Mouse (Mus musculus) lung, embryonic 16.5 days (tissue): ENCODE results near the gene Dxo. TPM values are rescaled to one million over a fixed set of nuclear protein-coding genes. Genes with fewer than 3 reads are reported as not detected.

Experiments
- ATAC-seq: fragments of 200-750 bp; cut with Nextera tagmentation; 2 replicates; pipeline ENCODE4 v1.8.0; 2017; ENCODE audit warnings: low read depth, mild to moderate bottlenecking, moderate library complexity
- H3K27ac ChIP-seq: fragments of 300-500 bp; sonication (generic); 2 replicates; pipeline ENCODE4 v1.5.1; 2014; ENCODE audit warnings: mild to moderate bottlenecking, control low read depth, low read length
- H3K27me3 ChIP-seq: fragments of 300-500 bp; sonication (generic); 2 replicates; pipeline ENCODE4 v1.6.1; 2014; ENCODE audit warnings: low read depth, low read length, mixed read lengths; ENCODE audit not compliant: control insufficient read depth, insufficient read depth
- H3K36me3 ChIP-seq: fragments of 300-500 bp; sonication (generic); 2 replicates; pipeline ENCODE4 v1.6.1; 2014; ENCODE audit warnings: low read length; ENCODE audit not compliant: control insufficient read depth, insufficient read depth
- H3K4me1 ChIP-seq: fragments of 300-500 bp; sonication (generic); replicated peaks from 2 replicates; pipeline ENCODE4 v1.6.1; 2014; ENCODE audit warnings: low read length, mixed read lengths; ENCODE audit not compliant: control insufficient read depth, insufficient read depth
- H3K4me2 ChIP-seq: fragments of 300-500 bp; sonication (generic); 2 replicates; pipeline ENCODE4 v1.6.1; 2014; ENCODE audit warnings: low read depth, low read length, control low read depth
- H3K4me3 ChIP-seq: fragments of 300-500 bp; sonication (generic); 2 replicates; pipeline ENCODE4 v1.5.1; 2014; ENCODE audit warnings: mild to moderate bottlenecking, low read length, control low read depth
- H3K9ac ChIP-seq: fragments of 300-500 bp; sonication (generic); 2 replicates; pipeline ENCODE4 v1.6.1; 2014; ENCODE audit warnings: low read length, control low read depth
- H3K9me3 ChIP-seq: fragments of 300-500 bp; sonication (generic); 2 replicates; pipeline ENCODE4 v1.6.1; 2016; ENCODE audit warnings: low read length; ENCODE audit not compliant: control insufficient read depth
- WGBS: fragments of 180-500 bp; shearing (Covaris S2); extraction: QIAGEN DNeasy Blood & Tissue Kit; methylation state at CpG from one replicate; pipeline ENCODE4 v1.1.7; 2014; 5-methylcytosine and 5-hydroxymethylcytosine counted together
- polyA plus RNA-seq: library from polyadenylated mRNA; unstranded; fragments of >200 nt; fragmentation: Nextera tagmentation; extraction: Ambion mirVana; gene quantifications from 2 replicates; pipeline ENCODE4 v1.2.1, GENCODE M21; 2015

Gene Dxo
- polyA plus RNA-seq, 1 experiment from 2014 or later, result 65.0 TPM

- no peaks in the 10 kb centered on the region for H3K36me3 ChIP-seq
- H3K4me2 ChIP-seq, result no peak within 1 kb of the TSS
- H3K27ac ChIP-seq, result no peak within 1 kb of the TSS
- no peaks in the 10 kb centered on the region for H3K4me1 ChIP-seq
- 53% methylated on average over 8 of the region's 8 CpGs for WGBS
- H3K27me3 ChIP-seq, result no peaks in the 10 kb centered on the region
- no peak within 1 kb of the TSS for H3K9ac ChIP-seq
- ATAC-seq, result no peak
- no peak within 1 kb of the TSS for H3K4me3 ChIP-seq
- H3K9me3 ChIP-seq, result no peaks in the 10 kb centered on the region
Measured at GRCm38 (mm10) chr17:34862416-34863081, 25.7 kb downstream of the Dxo start, which contains the start of gene Cfb. TSS of gene Cfb (minus strand) at chr17:34862518.

- no peak for ATAC-seq
- H3K27ac ChIP-seq, result no peak overlapping the region
- H3K36me3 ChIP-seq, result no peaks in the 10 kb centered on the region
- H3K9me3 ChIP-seq, result no peaks in the 10 kb centered on the region
- no peak overlapping the region for H3K4me3 ChIP-seq
- H3K27me3 ChIP-seq, result no peaks in the 10 kb centered on the region
- 48% methylated on average over 7 of the region's 7 CpGs for WGBS
- H3K9ac ChIP-seq, result no peak overlapping the region
- H3K4me1 ChIP-seq, result no peaks in the 10 kb centered on the region
- H3K4me2 ChIP-seq, result no peak overlapping the region
Measured at GRCm38 (mm10) chr17:34865981-34866380, 29.2 kb downstream of the Dxo start.

DNA sequence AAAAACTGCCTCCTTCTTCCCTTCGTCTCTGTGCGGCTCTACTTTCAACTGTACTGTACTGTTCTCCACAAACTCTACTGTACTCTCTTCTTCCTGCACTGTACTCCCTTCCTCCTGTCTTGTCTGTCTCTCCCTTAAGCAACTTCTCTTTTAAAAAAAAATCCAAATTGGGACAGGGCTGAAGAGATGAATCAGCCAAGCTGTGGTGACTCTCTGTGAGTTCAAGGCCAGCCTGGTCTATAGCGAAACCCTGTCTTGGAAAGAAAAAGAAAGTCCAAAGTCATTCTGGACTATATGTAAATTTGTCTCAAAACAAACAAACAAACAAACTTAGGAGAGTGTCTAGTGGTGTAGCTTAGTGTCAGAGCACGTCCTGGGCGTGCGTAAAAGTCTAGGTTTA lies 37.5 kb downstream of the Dxo start:
- 82% methylated on average over 6 of the region's 6 CpGs for WGBS
- H3K27me3 ChIP-seq, result no peaks in the 10 kb centered on the region
- no peak overlapping the region for H3K4me3 ChIP-seq
- ATAC-seq, result no peak
- no peaks in the 10 kb centered on the region for H3K36me3 ChIP-seq
- H3K27ac ChIP-seq, result no peak overlapping the region
- H3K9me3 ChIP-seq, result no peaks in the 10 kb centered on the region
- H3K4me2 ChIP-seq, result no peak overlapping the region
- no peak overlapping the region for H3K9ac ChIP-seq
- no peaks in the 10 kb centered on the region for H3K4me1 ChIP-seq

GRCm38 (mm10) chr17:34879336-34879879 lies 42.6 kb downstream of the Dxo start, which contains the start of gene Zbtb12:
TSS of gene Zbtb12 (plus strand) at chr17:34879483.
- H3K4me3 ChIP-seq, result no peak within 1 kb of the TSS
- H3K4me2 ChIP-seq, result no peak within 1 kb of the TSS
- 44% methylated on average over 11 of the region's 11 CpGs for whole genome bisulfite sequencing
- no peaks in the 10 kb centered on the region for H3K9me3 ChIP-seq
- H3K4me1 ChIP-seq, result no peaks in the 10 kb centered on the region
- no peak for ATAC-seq
- no peaks in the 10 kb centered on the region for H3K27me3 ChIP-seq
- H3K9ac ChIP-seq, result no peak within 1 kb of the TSS
- H3K36me3 ChIP-seq, result no peaks in the 10 kb centered on the region
- H3K27ac ChIP-seq, result no peak within 1 kb of the TSS

GRCm38 (mm10) chr17:34881166-34881565 lies 44.3 kb downstream of the Dxo start:
- H3K9ac ChIP-seq, result no peak overlapping the region
- ATAC-seq, result no peak

GRCm38 (mm10) chr17:34881683-34882310 lies 45.0 kb downstream of the Dxo start, which contains the start of gene Gm20547:
TSS of gene Gm20547 (minus strand) at chr17:34882042.
- Histone ChIP-seq H3K4me2 (no peak within 1 kb of the TSS), H3K4me1 (no peaks in the 10 kb centered on the region), H3K9ac (no peak within 1 kb of the TSS), H3K27ac (no peak within 1 kb of the TSS), H3K27me3 (no peaks in the 10 kb centered on the region), H3K36me3 (no peaks in the 10 kb centered on the region), H3K4me3 (no peak within 1 kb of the TSS), H3K9me3 (no peaks in the 10 kb centered on the region)
- WGBS, result 12% methylated on average over 15 of the region's 15 CpGs
- no peak for ATAC-seq

More at GRCm38 (mm10) chr17:34881166-34881565, 44.3 kb downstream of the Dxo start:
- H3K27me3 ChIP-seq, result no peaks in the 10 kb centered on the region
- H3K4me3 ChIP-seq, result no peak overlapping the region
- H3K36me3 ChIP-seq, result no peaks in the 10 kb centered on the region
- H3K4me2 ChIP-seq, result no peak overlapping the region
- H3K9me3 ChIP-seq, result no peaks in the 10 kb centered on the region
- no peak overlapping the region for H3K27ac ChIP-seq
- no peaks in the 10 kb centered on the region for H3K4me1 ChIP-seq

- Histone ChIP-seq H3K4me3 (no peak overlapping the region), H3K9me3 (no peaks in the 10 kb centered on the region), H3K36me3 (no peaks in the 10 kb centered on the region), H3K4me2 (no peak overlapping the region), H3K27me3 (no peaks in the 10 kb centered on the region), H3K9ac (no peak overlapping the region), H3K27ac (no peak overlapping the region), H3K4me1 (no peaks in the 10 kb centered on the region)
- WGBS, result 73% methylated on average over 3 of the region's 3 CpGs
- ATAC-seq, result no peak
Measured at GRCm38 (mm10) chr17:34883332-34883731, 46.5 kb downstream of the Dxo start.

GRCm38 (mm10) chr17:34884704-34885103 lies 47.9 kb downstream of the Dxo start:
- 85% methylated on average over 6 of the region's 6 CpGs for WGBS
- no peak overlapping the region for H3K4me2 ChIP-seq

GRCm38 (mm10) chr17:34885615-34886014 lies 48.8 kb downstream of the Dxo start:
- Histone ChIP-seq H3K4me1 (no peaks in the 10 kb centered on the region), H3K36me3 (no peaks in the 10 kb centered on the region), H3K27me3 (no peaks in the 10 kb centered on the region), H3K4me3 (no peak overlapping the region), H3K9me3 (no peaks in the 10 kb centered on the region), H3K27ac (no peak overlapping the region), H3K9ac (no peak overlapping the region), H3K4me2 (no peak overlapping the region)
- no peak for ATAC-seq
- WGBS, result 70% methylated on average over 3 of the region's 3 CpGs

More at GRCm38 (mm10) chr17:34884704-34885103, 47.9 kb downstream of the Dxo start:
- Histone ChIP-seq H3K4me3 (no peak overlapping the region), H3K36me3 (no peaks in the 10 kb centered on the region), H3K9ac (no peak overlapping the region), H3K27ac (no peak overlapping the region), H3K4me1 (no peaks in the 10 kb centered on the region), H3K9me3 (no peaks in the 10 kb centered on the region), H3K27me3 (no peaks in the 10 kb centered on the region)
- ATAC-seq, result no peak
